Mouse (Mus musculus): ENCODE measurements around the gene Rnase10.

DNA sequence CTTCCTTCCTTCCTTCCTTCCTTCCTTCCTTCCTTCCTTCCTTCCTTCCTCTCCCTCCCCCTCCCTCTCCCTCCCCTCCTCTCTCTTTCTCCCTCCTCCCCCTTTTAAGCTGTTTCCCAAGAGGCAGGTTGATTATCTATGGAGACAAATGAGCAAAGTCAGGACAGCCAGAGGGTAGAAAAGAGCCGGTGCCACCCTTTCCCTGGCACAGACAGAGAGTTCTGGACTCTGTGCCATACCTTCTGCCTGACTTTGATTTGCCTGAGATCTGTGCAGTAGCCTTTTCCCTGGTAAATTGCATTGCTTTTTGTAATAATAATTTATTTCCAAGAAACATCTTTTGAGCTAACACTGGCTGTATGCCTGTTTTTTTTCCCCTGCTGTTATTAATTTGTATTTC, 38.5 kb upstream of the Rnase10 start:
- TF ChIP-seq POLR2A (IDR thresholded peaks at IDR 0.05; ENCODE audit: borderline replicate concordance, extremely low read depth, insufficient read depth, insufficient read length, poor library complexity, severe bottlenecking): no peak
- TF ChIP-seq CTCF (IDR thresholded peaks at IDR 0.05; ENCODE audit: borderline replicate concordance, extremely low read depth, insufficient read depth, insufficient read length): no peak

All from brain, embryonic 14.5 days (tissue).